Mouse (Mus musculus) CH12.LX (cell line): ENCODE results near the gene Amh. TPM values are rescaled to one million over a fixed set of nuclear protein-coding genes. Genes with fewer than 3 reads are reported as not detected.

Experiments
- DNase-seq: peaks from one replicate; pipeline ENCODE4 v3.0.0-alpha.2; 2013; ENCODE audit errors: extremely low read depth
- H3K27ac ChIP-seq: 2 replicates; pipeline ENCODE4 v1.5.1; 2012; ENCODE audit warnings: low read depth, mild to moderate bottlenecking, control low read depth, moderate library complexity; ENCODE audit not compliant: insufficient read depth
- H3K27me3 ChIP-seq: replicated peaks from 2 replicates; pipeline ENCODE3; 2012; ENCODE audit warnings: inconsistent platforms
- H3K36me3 ChIP-seq, 2 experiments: replicated peaks in 1 of 2; 2 replicates each; pipeline versions ENCODE3 to v1.6.1; 2012; ENCODE audit warnings: inconsistent platforms in 1 of 2, low read length in 1 of 2, mild to moderate bottlenecking in 1 of 2, mixed read lengths in 1 of 2, moderate library complexity in 1 of 2; ENCODE audit not compliant: control insufficient read depth in 1 of 2, insufficient read depth in 1 of 2
- H3K4me1 ChIP-seq, 2 experiments: 2 replicates each; pipeline ENCODE4 v1.6.1; 2012; ENCODE audit warnings: inconsistent platforms in 1 of 2, moderate library complexity in 1 of 2; ENCODE audit not compliant: insufficient read depth in 2 of 2, control insufficient read depth in 1 of 2
- H3K4me2 ChIP-seq: 2 replicates; pipeline ENCODE4 v1.6.1; 2012; ENCODE audit warnings: low read depth, mild to moderate bottlenecking, control low read depth; ENCODE audit not compliant: poor library complexity, insufficient read depth, severe bottlenecking
- H3K4me3 ChIP-seq, 3 experiments: fragments of 150-350 bp in 1 of 3; sonication (generic) in 1 of 3; replicated peaks in 1 of 3; 2 replicates each; pipeline versions ENCODE3 to v1.5.1; 2011 to 2012; ENCODE audit warnings: low read depth in 2 of 3, low read length in 2 of 3, mild to moderate bottlenecking in 2 of 3, moderate library complexity in 2 of 3, control low read depth in 1 of 3, improper control_type of control experiment in 1 of 3, inconsistent platforms in 1 of 3, mixed read lengths in 1 of 3; ENCODE audit not compliant: poor library complexity in 1 of 3
- H3K79me2 ChIP-seq: replicated peaks from 2 replicates; pipeline ENCODE4 v1.6.1; 2012; ENCODE audit warnings: mild to moderate bottlenecking, moderate library complexity; ENCODE audit not compliant: control insufficient read depth, poor library complexity, insufficient read depth, severe bottlenecking; ENCODE audit errors: extremely low read depth
- H3K9ac ChIP-seq: 2 replicates; pipeline ENCODE4 v1.6.1; 2012; ENCODE audit warnings: low read depth, mild to moderate bottlenecking, control low read depth, moderate library complexity; ENCODE audit not compliant: insufficient read depth
- H3K9me3 ChIP-seq: replicated peaks from 2 replicates; pipeline ENCODE3; 2012; ENCODE audit warnings: low read length, inconsistent platforms, mixed read lengths
- CTCF ChIP-seq, 2 experiments: IDR thresholded peaks in 1 of 2; conservative IDR thresholded peaks in 1 of 2; 2 replicates each; pipeline ENCODE4 v1.5.1; 2011 to 2012; ENCODE audit warnings: low read depth in 2 of 2, low read length in 2 of 2, improper control_type of control experiment in 1 of 2, inconsistent platforms in 1 of 2, mild to moderate bottlenecking in 1 of 2, moderate library complexity in 1 of 2
- E2F4 ChIP-seq: IDR thresholded peaks from 2 replicates; pipeline ENCODE4 v1.6.1; 2011; ENCODE audit warnings: low read depth, low read length, improper control_type of control experiment; ENCODE audit not compliant: insufficient replicate concordance
- ELF1 ChIP-seq: IDR thresholded peaks from 2 replicates; pipeline ENCODE4 v1.6.1; 2014; ENCODE audit warnings: low read depth, mild to moderate bottlenecking, inconsistent platforms, low read length, improper control_type of control experiment
- EP300 ChIP-seq: IDR thresholded peaks from 2 replicates; pipeline ENCODE4 v1.6.1; 2011; ENCODE audit warnings: low read length, improper control_type of control experiment
- ETS1 ChIP-seq: conservative IDR thresholded peaks from 2 replicates; pipeline ENCODE4 v1.6.1; 2012; ENCODE audit warnings: low read depth, mild to moderate bottlenecking, inconsistent platforms, low read length, improper control_type of control experiment, moderate library complexity
- GABPA ChIP-seq: IDR thresholded peaks from 2 replicates; pipeline ENCODE4 v1.6.1; 2012; ENCODE audit warnings: low read depth, low read length, improper control_type of control experiment, inconsistent platforms; ENCODE audit not compliant: insufficient replicate concordance
- HCFC1 ChIP-seq: IDR thresholded peaks from 2 replicates; pipeline ENCODE4 v1.6.1; 2012; ENCODE audit warnings: low read depth, mild to moderate bottlenecking, inconsistent platforms, low read length, improper control_type of control experiment
- JUN ChIP-seq: IDR thresholded peaks from 2 replicates; pipeline ENCODE4 v1.6.1; 2011; ENCODE audit warnings: low read depth, mild to moderate bottlenecking, low read length, improper control_type of control experiment, moderate library complexity; ENCODE audit not compliant: insufficient read depth
- KAT2A ChIP-seq: IDR thresholded peaks from 2 replicates; pipeline ENCODE4 v1.6.1; 2012; ENCODE audit warnings: low read length, improper control_type of control experiment, inconsistent platforms; ENCODE audit not compliant: insufficient replicate concordance
- MEF2A ChIP-seq: IDR thresholded peaks from 2 replicates; pipeline ENCODE4 v1.6.1; 2014; ENCODE audit warnings: low read depth, mild to moderate bottlenecking, inconsistent platforms, low read length, improper control_type of control experiment, borderline replicate concordance
- MXI1 ChIP-seq: IDR thresholded peaks from 2 replicates; pipeline ENCODE4 v1.6.1; 2011; ENCODE audit warnings: mild to moderate bottlenecking, low read depth, low read length, improper control_type of control experiment
- NELFE ChIP-seq: IDR thresholded peaks from 2 replicates; pipeline ENCODE4 v1.6.1; 2011; ENCODE audit warnings: low read depth, low read length, improper control_type of control experiment
- NRF1 ChIP-seq: IDR thresholded peaks from 2 replicates; pipeline ENCODE4 v1.6.1; 2014; ENCODE audit warnings: low read depth, mild to moderate bottlenecking, inconsistent platforms, low read length, improper control_type of control experiment, moderate library complexity
- PAX5 ChIP-seq: IDR thresholded peaks from 2 replicates; pipeline ENCODE4 v1.6.1; 2012; ENCODE audit warnings: low read length, inconsistent platforms, mixed read lengths
- POLR2A ChIP-seq: IDR thresholded peaks from 2 replicates; pipeline ENCODE4 v1.6.1; 2011; ENCODE audit warnings: low read depth, mild to moderate bottlenecking, improper control_type of control experiment, low read length
- POLR2AphosphoS2 ChIP-seq: IDR thresholded peaks from 2 replicates; pipeline ENCODE4 v1.6.1; 2011; ENCODE audit warnings: low read depth, low read length, improper control_type of control experiment
- RAD21 ChIP-seq: IDR thresholded peaks from 2 replicates; pipeline ENCODE4 v1.6.1; 2011; ENCODE audit warnings: low read depth, mild to moderate bottlenecking, low read length, improper control_type of control experiment, moderate library complexity
- RCOR1 ChIP-seq: conservative IDR thresholded peaks from 2 replicates; pipeline ENCODE4 v1.6.1; 2012; ENCODE audit warnings: low read depth, mild to moderate bottlenecking, inconsistent platforms, low read length, improper control_type of control experiment
- SIN3A ChIP-seq: IDR thresholded peaks from 2 replicates; pipeline ENCODE4 v1.6.1; 2012; ENCODE audit warnings: low read length, improper control_type of control experiment, inconsistent platforms
- SMC3 ChIP-seq: IDR thresholded peaks from 2 replicates; pipeline ENCODE4 v1.6.1; 2011; ENCODE audit warnings: low read depth, low read length, improper control_type of control experiment
- UBTF ChIP-seq: IDR thresholded peaks from 2 replicates; pipeline ENCODE4 v1.6.1; 2012; ENCODE audit warnings: low read depth, mild to moderate bottlenecking, inconsistent platforms, low read length, improper control_type of control experiment, moderate library complexity
- USF2 ChIP-seq: conservative IDR thresholded peaks from 2 replicates; pipeline ENCODE4 v1.6.1; 2011; ENCODE audit warnings: low read depth, low read length, improper control_type of control experiment
- ZC3H11A ChIP-seq: IDR thresholded peaks from 2 replicates; pipeline ENCODE4 v1.6.1; 2012; ENCODE audit warnings: low read depth, mild to moderate bottlenecking, inconsistent platforms, low read length, improper control_type of control experiment
- ZMIZ1 ChIP-seq: IDR thresholded peaks from 2 replicates; pipeline ENCODE4 v1.6.1; 2012; ENCODE audit warnings: low read depth, mild to moderate bottlenecking, inconsistent platforms, low read length, improper control_type of control experiment
- dilution Hi-C: fragments of 300-500 bp; cut with MboI; formaldehyde crosslinking; loops from 2 replicates; pipeline ENCODE4 v1.14.3; 2020; ENCODE audit warnings: low sequenced_read_pairs; ENCODE audit not compliant: extremely low pct_unique_long_range_greater_than_20kb, extremely low pct_ligation_motif_present
- in situ Hi-C: fragments of 300-500 bp; cut with MboI; formaldehyde crosslinking; loops from 3 replicates; pipeline ENCODE4 v1.14.3; 2019; ENCODE audit warnings: low sequenced_read_pairs, low pct_ligation_motif_present, low pct_unique_long_range_greater_than_20kb, mixed read lengths
- polyA plus RNA-seq: library from polyadenylated mRNA; unstranded; fragments of >175 nt; gene quantifications from 2 replicates; pipeline ENCODE4 v1.2.1, GENCODE M21; 2012; ENCODE audit warnings: low read depth; ENCODE audit not compliant: insufficient read length
- total RNA-seq, 2 experiments: library from RNA; depleted of rRNA; stranded (reverse); fragments of 300-350 nt in 1 of 2; fragments of >200 nt in 1 of 2; gene quantifications; 2 replicates each; pipeline ENCODE4 v1.2.3; 2012 to 2014

The Amh gene
- total and polyA plus RNA-seq, 3 experiments, result 0.43 to 1.1 (median 0.59) TPM

DNA sequence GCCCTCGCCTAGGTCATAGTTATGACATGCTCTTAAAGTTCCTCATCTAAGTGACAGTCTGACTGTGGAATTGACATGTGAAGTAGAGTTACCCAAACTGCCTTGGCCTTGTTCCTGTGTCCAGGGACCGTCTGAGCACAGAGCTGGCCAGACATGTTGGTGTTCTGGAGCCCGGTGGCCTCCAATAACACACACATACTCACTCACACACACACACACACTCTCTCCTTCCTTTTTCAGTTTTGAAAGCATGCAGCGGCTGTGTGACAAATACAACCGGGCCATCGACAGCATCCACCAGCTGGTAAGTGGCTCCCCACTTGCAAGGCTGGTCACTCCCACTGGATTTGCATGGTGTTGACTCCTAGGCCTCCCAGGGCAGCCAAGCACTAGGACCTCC is 36.7 kb upstream of the Amh start:
- TF ChIP-seq KAT2A (no peak), ZC3H11A (no peak), POLR2A (no peak), MXI1 (no peak), NELFE (no peak), SIN3A (no peak), HCFC1 (no peak), EP300 (no peak), MEF2A (no peak), POLR2AphosphoS2 (no peak), UBTF (no peak), ELF1 (no peak), ZMIZ1 (no peak), CTCF (conservative IDR thresholded peaks at IDR 0.05 in 1 of 2, IDR thresholded peaks at IDR 0.05 in 1 of 2; ENCODE audit: low read depth in 2 of 2, low read length in 2 of 2) (no peak)
- DNase-seq, result no peak
- H3K36me3 ChIP-seq, result peaks cover 82 to 94% of the 10 kb centered on the region in 2 experiments
- no peaks in the 10 kb centered on the region for H3K9me3 ChIP-seq
- H3K4me2 ChIP-seq, result no peak overlapping the region
- peaks cover 0 to 2% of the 10 kb centered on the region in 2 experiments; a peak in 1 of 4 replicates for H3K4me1 ChIP-seq
- H3K27ac ChIP-seq, result no peak overlapping the region
- H3K4me3 ChIP-seq, result no peak overlapping the region
- in situ Hi-C loops (no loop called here), dilution Hi-C loops (no loop called here)
- H3K9ac ChIP-seq, result no peak overlapping the region
- H3K79me2 ChIP-seq, result peaks cover 14% of the 10 kb centered on the region
- H3K27me3 ChIP-seq, result no peaks in the 10 kb centered on the region

DNA sequence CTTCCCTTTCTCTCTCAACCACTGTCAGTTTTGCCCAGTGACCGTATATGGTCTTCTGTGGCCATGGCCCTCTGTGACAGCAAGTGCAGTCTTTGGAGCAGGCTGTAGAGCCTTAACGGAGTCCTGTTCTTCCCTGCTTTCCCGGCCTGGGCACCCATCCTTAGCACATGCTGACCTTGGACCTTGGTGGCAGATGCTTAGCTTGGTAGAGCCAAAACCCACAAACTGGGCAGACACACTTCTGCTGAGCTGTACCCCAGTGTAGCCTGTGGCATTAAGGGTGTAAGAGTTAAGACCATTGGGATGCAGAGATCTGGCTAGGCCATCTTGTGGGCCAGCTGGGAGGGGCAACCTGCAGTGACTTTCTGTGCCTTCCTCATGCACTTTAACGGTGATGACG is 31.2 kb upstream of the Amh start:
- no peak for TF ChIP-seq USF2
- no peak for TF ChIP-seq ETS1
- no peak for TF ChIP-seq GABPA
- Histone ChIP-seq H3K4me1 (peaks cover 4 to 10% of the 10 kb centered on the region in 2 experiments; a peak in 2 of 4 replicates), H3K4me2 (no peak overlapping the region), H3K9ac (no peak overlapping the region), H3K9me3 (no peaks in the 10 kb centered on the region), H3K36me3 (peaks cover 94 to 98% of the 10 kb centered on the region in 2 experiments), H3K27ac (no peak overlapping the region), H3K4me3 (no peak overlapping the region), H3K27me3 (no peaks in the 10 kb centered on the region), H3K79me2 (no peaks in the 10 kb centered on the region)
- in situ Hi-C loops (no loop called here), dilution Hi-C loops (no loop called here)
- DNase-seq, result no peak

DNA sequence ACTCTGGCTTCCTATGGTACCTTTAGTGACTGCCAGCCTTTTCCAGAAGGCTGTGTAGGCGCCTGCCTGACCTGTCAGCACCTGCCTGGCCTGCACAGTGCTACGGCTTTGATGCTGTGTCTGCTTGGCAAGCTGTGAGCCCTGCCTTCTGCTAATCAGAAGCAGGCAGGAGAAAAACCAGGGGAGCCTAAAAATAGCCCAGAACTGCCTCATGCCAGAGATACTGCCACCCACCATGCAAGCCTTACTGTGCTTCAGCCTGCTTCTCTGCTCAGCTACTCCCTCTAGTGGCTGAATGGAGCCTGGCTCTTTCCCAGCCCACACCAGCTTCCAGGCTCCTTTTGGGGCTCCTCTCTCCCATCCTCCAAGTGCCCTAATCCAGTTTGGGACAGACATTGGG is 30.5 kb upstream of the Amh start:
- DNase-seq, result peak; percentile 67
- dilution Hi-C loops, result no loop called here
- Histone ChIP-seq H3K4me3 (no peak overlapping the region), H3K36me3 (peaks cover 96 to 100% of the 10 kb centered on the region in 2 experiments), H3K79me2 (no peaks in the 10 kb centered on the region), H3K9ac (no peak overlapping the region), H3K9me3 (no peaks in the 10 kb centered on the region), H3K27ac (no peak overlapping the region), H3K4me2 (no peak overlapping the region), H3K4me1 (peaks cover 4 to 10% of the 10 kb centered on the region in 2 experiments; a peak in 2 of 4 replicates), H3K27me3 (no peaks in the 10 kb centered on the region)
- in situ Hi-C loops, result no loop called here
- TF ChIP-seq MEF2A (peak; percentile 71; the same call in 1 of the 2 replicates), E2F4 (no peak), CTCF (conservative IDR thresholded peaks at IDR 0.05 in 1 of 2, IDR thresholded peaks at IDR 0.05 in 1 of 2; ENCODE audit: low read depth in 2 of 2, low read length in 2 of 2) (peak; percentile 81 to 94), GABPA (no peak), SMC3 (peak; percentile 78), RCOR1 (no peak), NRF1 (no peak), RAD21 (peak; percentile 50), EP300 (no peak), SIN3A (no peak), JUN (no peak), PAX5 (no peak)
